In genomic region chr5:75282617-75283016, GRCm38 (mm10) we compare ENCODE assay signal across 19 mouse cellular contexts.
DNase-seq lines count a peak whose midpoint lies in the region; ATAC-seq and TF ChIP-seq lines count a peak whose summit lies in the region.
"Had no signal": no experiment of that assay in that cellular context is flagged by ENCODE, and none has a peak within 500 bp of the region (broad histone marks: within the 10 kb centered on the region; RNA-seq: fewer than 3 reads in every experiment).

No protein-coding gene starts in this region.

- H3K27me3 ChIP-seq in intestine, postnatal 0 days (replicated peaks; ENCODE audit: control insufficient read depth, insufficient read depth, low read length) = no peaks in the 10 kb centered on the region
- H3K27me3 ChIP-seq in forebrain, embryonic 16.5 days (replicated peaks; ENCODE audit: control insufficient read depth, insufficient read depth, low read length) = no peaks in the 10 kb centered on the region
- H3K27me3 ChIP-seq: embryonic facial prominence, embryonic 12.5 days; heart, embryonic 13.5 days; hindbrain, embryonic 13.5 days had no signal

- H3K4me2 ChIP-seq in intestine, postnatal 0 days (replicated peaks; ENCODE audit: low read depth) = 0 out of 2 replicates have a peak overlapping the region, but pooled peaks have one; percentile 0
- no peak overlapping the region for H3K4me2 ChIP-seq in forebrain, embryonic 16.5 days (ENCODE audit: low read length)
- H3K4me2 ChIP-seq: embryonic facial prominence, embryonic 12.5 days; forebrain, embryonic 12.5 days; heart, embryonic 13.5 days; hindbrain, embryonic 13.5 days had no signal

- no peak for ATAC-seq in intestine, postnatal 0 days
- no peak for ATAC-seq in forebrain, embryonic 16.5 days
- ATAC-seq: activated CD4-positive, CD25-positive, alpha-beta regulatory T cell, adult 4 months had no signal

- DNase-seq in thymus, postnatal 0 days (ENCODE audit: low spot score) = peak; percentile 51
- DNase-seq in thymus, adult 18-20 months = no peak
- peak; percentile 18 for DNase-seq in ZHBTc4 (ENCODE audit: low read depth, low spot score)
- DNase-seq in lung, postnatal 10 days = no peak
- no peak for DNase-seq in layer of hippocampus, adult 18-20 months (ENCODE audit: low spot score in 2 of 2)
- DNase-seq: adrenal gland, postnatal 14 days; cerebellum, adult 11-12 months; cerebellum, adult 9-10 months; cerebellum, postnatal 25 days; gastrocnemius, postnatal 36 days; heart, adult 11 months; heart, postnatal 36 days had no signal

- no peak overlapping the region for H3K27ac ChIP-seq in intestine, postnatal 0 days (ENCODE audit: low read depth, low read length)
- no peak overlapping the region for H3K27ac ChIP-seq in forebrain, embryonic 16.5 days (ENCODE audit: low read length)
- H3K27ac ChIP-seq: embryonic facial prominence, embryonic 12.5 days; forebrain, embryonic 12.5 days; heart, embryonic 13.5 days; hindbrain, embryonic 13.5 days had no signal

- TF ChIP-seq CTCF in intestine, postnatal 0 days (IDR thresholded peaks at IDR 0.05; ENCODE audit: low read depth) = no peak

- 16% methylated on average over 4 of the region's 4 CpGs for WGBS in intestine, postnatal 0 days
- 73% methylated on average over 4 of the region's 4 CpGs for WGBS in forebrain, embryonic 16.5 days

- H3K4me3 ChIP-seq in intestine, postnatal 0 days (ENCODE audit: low read depth, low read length) = no peak overlapping the region
- H3K4me3 ChIP-seq in forebrain, embryonic 16.5 days (replicated peaks; ENCODE audit: low read length) = no peak overlapping the region
- H3K4me3 ChIP-seq: embryonic facial prominence, embryonic 12.5 days; forebrain, embryonic 12.5 days; heart, embryonic 13.5 days; hindbrain, embryonic 13.5 days had no signal

- H3K9me3 ChIP-seq in intestine, postnatal 0 days (ENCODE audit: control insufficient read depth) = no peaks in the 10 kb centered on the region
- H3K9me3 ChIP-seq in forebrain, embryonic 16.5 days (ENCODE audit: control insufficient read depth, low read length) = no peaks in the 10 kb centered on the region
- H3K9me3 ChIP-seq: embryonic facial prominence, embryonic 12.5 days; forebrain, embryonic 12.5 days; heart, embryonic 13.5 days; hindbrain, embryonic 13.5 days had no signal

- no peaks in the 10 kb centered on the region for H3K4me1 ChIP-seq in intestine, postnatal 0 days (replicated peaks; ENCODE audit: control insufficient read depth, insufficient read depth, low read length)
- no peaks in the 10 kb centered on the region for H3K4me1 ChIP-seq in forebrain, embryonic 16.5 days (replicated peaks; ENCODE audit: control insufficient read depth, insufficient read depth, low read length)
- H3K4me1 ChIP-seq: embryonic facial prominence, embryonic 12.5 days; forebrain, embryonic 12.5 days; heart, embryonic 13.5 days had no signal

- no peak overlapping the region for H3K9ac ChIP-seq in intestine, postnatal 0 days (ENCODE audit: low read depth, low read length)
- no peak overlapping the region for H3K9ac ChIP-seq in forebrain, embryonic 16.5 days (replicated peaks; ENCODE audit: low read depth, low read length)
- H3K9ac ChIP-seq: embryonic facial prominence, embryonic 12.5 days; forebrain, embryonic 12.5 days; heart, embryonic 13.5 days; hindbrain, embryonic 13.5 days had no signal

- H3K36me3 ChIP-seq in intestine, postnatal 0 days (ENCODE audit: control insufficient read depth, insufficient read depth) = no peaks in the 10 kb centered on the region
- H3K36me3 ChIP-seq in forebrain, embryonic 16.5 days (ENCODE audit: control insufficient read depth, insufficient read depth) = no peaks in the 10 kb centered on the region
- H3K36me3 ChIP-seq: embryonic facial prominence, embryonic 12.5 days; forebrain, embryonic 12.5 days; heart, embryonic 13.5 days; hindbrain, embryonic 13.5 days had no signal

Comparison
In these comparisons a context has a peak if more than half of its experiments do, and no peak if none do; other contexts are left out.
1. DNase-seq: peak in thymus, postnatal 0 days (single experiment) and ZHBTc4 (single experiment); none in thymus, adult 18-20 months (0 of 2), lung, postnatal 10 days (single experiment) and layer of hippocampus, adult 18-20 months (0 of 2).